8 mouse cellular contexts compared by ENCODE assay signal in genomic region chr11:113802456-113802855, GRCm38 (mm10). TPM values are rescaled to one million over a fixed set of nuclear protein-coding genes. Genes with fewer than 3 reads are reported as not detected.
DNase-seq lines count a peak whose midpoint lies in the region; ATAC-seq and TF ChIP-seq lines count a peak whose summit lies in the region.

No protein-coding gene starts in this region.

- H3K4me3 ChIP-seq in gastrocnemius, adult 2 months: peak overlapping the region; percentile 11; the same call in 1 of the 2 replicates

- TF ChIP-seq CTCF in gastrocnemius, adult 2 months (IDR thresholded peaks at IDR 0.05): no peak

- ATAC-seq in hematopoietic stem cell, adult 5-6 weeks (replicated peaks in 1 of 2; ENCODE audit: insufficient read depth in 1 of 2, low FRiP score in 2 of 2, low TSS enrichment in 1 of 2, low read depth in 1 of 2, poor library complexity in 2 of 2, severe bottlenecking in 2 of 2): peak; percentile 65 to 74

- H3K27ac ChIP-seq in gastrocnemius, adult 2 months: peak overlapping the region; percentile 41; the same call in 1 of the 2 replicates

- peak; percentile 59 for DNase-seq in gastrocnemius, adult 2 months
- no peak for DNase-seq in gastrocnemius, adult 18-20 months (ENCODE audit: low spot score)
- DNase-seq in adrenal gland, postnatal 36 days: peak; percentile 76 to 84
- DNase-seq in lung, postnatal 36 days: peak; percentile 41
- DNase-seq in right cerebral cortex, postnatal 14 days: no peak
- DNase-seq in urinary bladder, postnatal 14 days (ENCODE audit: low spot score): no peak
- no peak for DNase-seq in yolk sac, embryonic 10.5 days (ENCODE audit: low spot score)

- intact Hi-C loops in gastrocnemius, adult 2 months (cut with DNase I): no loop called here

RNA-seq across cellular contexts. Expression of gene Cdc42ep4, which starts 50.8 kb away (rescaled TPM):
- total RNA-seq in gastrocnemius, adult 2 months (2021): 1 to 10 TPM; 5.2 to 9.1 TPM
- 1 to 10 TPM; 4.5 to 7.4 TPM for total RNA-seq in gastrocnemius, adult 18-20 months (2021)
- 100 to 1,000 TPM; 128 to 136 TPM for total RNA-seq in adrenal gland, postnatal 36 days (2021)
- total RNA-seq in hematopoietic stem cell, adult 5-6 weeks (2017): 6.1 and 7.9 TPM in 2 replicates

Comparison
In these comparisons a context has a peak if more than half of its experiments do, and no peak if none do; other contexts are left out.
1. DNase-seq: peak in gastrocnemius, adult 2 months (single experiment), adrenal gland, postnatal 36 days (2 of 2) and lung, postnatal 36 days (single experiment); none in gastrocnemius, adult 18-20 months (single experiment), right cerebral cortex, postnatal 14 days (single experiment), urinary bladder, postnatal 14 days (single experiment) and yolk sac, embryonic 10.5 days (single experiment).
2. RNA of gene Cdc42ep4, which starts 50.8 kb away (total RNA-seq): 128 to 136 TPM in adrenal gland, postnatal 36 days; 5.2 to 9.1 TPM in gastrocnemius, adult 2 months, 4.5 to 7.4 TPM in gastrocnemius, adult 18-20 months and 6.1 to 7.9 TPM in hematopoietic stem cell, adult 5-6 weeks; every median in the first group is over 10 times any median in the second.